11 mouse cellular contexts compared by ENCODE assay signal in the genomic region with DNA sequence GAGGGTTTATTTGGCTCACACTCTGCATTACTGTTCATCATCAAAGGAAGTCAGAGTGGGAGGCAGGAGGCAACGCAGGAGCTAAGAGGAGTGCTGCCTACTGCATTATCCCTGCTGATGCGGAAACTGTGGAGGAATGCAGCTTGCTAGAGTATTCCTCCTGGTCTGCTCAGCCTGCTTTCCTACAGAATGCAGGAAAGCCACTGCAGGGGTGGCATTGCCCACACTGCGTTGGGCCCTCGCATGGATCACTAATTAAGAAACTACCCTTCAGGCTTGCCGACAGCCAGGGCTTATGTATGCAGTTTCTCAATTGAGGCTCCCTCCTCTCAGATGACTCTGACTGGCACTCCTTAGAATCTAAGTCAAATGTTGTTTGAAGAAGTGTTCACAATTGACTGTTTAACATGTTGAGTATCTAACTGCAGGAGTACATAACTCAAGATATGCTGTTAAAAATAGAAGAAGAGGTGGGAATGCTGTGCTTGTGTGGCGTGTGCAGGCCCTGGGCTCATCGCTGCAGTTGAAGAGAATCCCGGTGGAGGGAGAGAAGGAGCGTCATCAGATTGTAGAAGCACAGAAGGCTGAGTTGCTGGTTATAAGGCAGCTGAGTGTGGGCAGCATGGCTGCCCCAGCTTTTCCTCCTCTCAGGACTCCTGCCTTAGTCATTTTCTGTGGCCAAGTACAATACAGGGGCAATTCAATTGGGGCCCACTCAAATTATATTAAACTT.
DNase-seq lines count a peak whose midpoint lies in the region; ATAC-seq and TF ChIP-seq lines count a peak whose summit lies in the region.
"Had no signal": no experiment of that assay in that cellular context is flagged by ENCODE, and none has a peak within 500 bp of the region (broad histone marks: within the 10 kb centered on the region; RNA-seq: fewer than 3 reads in every experiment).

No protein-coding gene starts in this region.

- TF ChIP-seq EP300 in heart, postnatal 0 days (IDR thresholded peaks at IDR 0.05; ENCODE audit: low read depth), result no peak

- peak; percentile 76; the same call in 1 of the 2 replicates for ATAC-seq in heart, postnatal 0 days (ENCODE audit: insufficient read depth, low read depth)
- ATAC-seq in liver, embryonic 12.5 days, result no peak
- no peak for ATAC-seq in activated CD4-positive, CD25-positive, alpha-beta regulatory T cell, adult 4 months

- no peak overlapping the region for H3K9ac ChIP-seq in heart, postnatal 0 days (replicated peaks; ENCODE audit: low read depth, low read length)
- H3K9ac ChIP-seq in liver, embryonic 12.5 days, result no peak overlapping the region

- no peak for TF ChIP-seq CTCF in heart, postnatal 0 days (IDR thresholded peaks at IDR 0.05; ENCODE audit: low read depth)

- peak overlapping the region; percentile 36; the same call in 1 of the 2 replicates for H3K27ac ChIP-seq in heart, postnatal 0 days (ENCODE audit: low read depth)
- H3K27ac ChIP-seq in embryonic facial prominence, embryonic 10.5 days (replicated peaks), result 0 out of 2 replicates have a peak overlapping the region, but pooled peaks have one; percentile 35
- H3K27ac ChIP-seq in liver, embryonic 12.5 days, result no peak overlapping the region

- DNase-seq in heart, postnatal 0 days (ENCODE audit: low spot score), result peak; percentile 58
- DNase-seq in heart, adult 8-10 months (ENCODE audit: low spot score), result no peak
- peak; percentile 22 for DNase-seq in Muller cell, postnatal 12 days (ENCODE audit: inconsistent ontology term)
- no peak for DNase-seq in embryonic facial prominence, embryonic 10.5 days (ENCODE audit: low spot score)
- peak; percentile 23 to 48 for DNase-seq in left cerebral cortex, adult 9 months (ENCODE audit: low spot score in 2 of 2)
- no peak for DNase-seq in lung, postnatal 4 days
- DNase-seq: kidney, postnatal 14 days; lung, postnatal 36 days had no signal

- no peak overlapping the region for H3K4me3 ChIP-seq in heart, postnatal 0 days (ENCODE audit: low read depth, low read length)
- no peak overlapping the region for H3K4me3 ChIP-seq in embryonic facial prominence, embryonic 10.5 days
- no peak overlapping the region for H3K4me3 ChIP-seq in liver, embryonic 12.5 days

- no peaks in the 10 kb centered on the region for H3K9me3 ChIP-seq in heart, postnatal 0 days (replicated peaks; ENCODE audit: control insufficient read depth, low read length)
- no peaks in the 10 kb centered on the region for H3K9me3 ChIP-seq in embryonic facial prominence, embryonic 10.5 days
- H3K9me3 ChIP-seq in liver, embryonic 12.5 days (replicated peaks), result no peaks in the 10 kb centered on the region

- no peaks in the 10 kb centered on the region for H3K27me3 ChIP-seq in heart, postnatal 0 days (ENCODE audit: control insufficient read depth, insufficient read depth, low read length)
- no peaks in the 10 kb centered on the region for H3K27me3 ChIP-seq in embryonic facial prominence, embryonic 10.5 days (replicated peaks; ENCODE audit: low read depth, poor library complexity, severe bottlenecking)
- no peaks in the 10 kb centered on the region for H3K27me3 ChIP-seq in liver, embryonic 12.5 days (replicated peaks)

- no peaks in the 10 kb centered on the region for H3K36me3 ChIP-seq in heart, postnatal 0 days (replicated peaks; ENCODE audit: control insufficient read depth, insufficient read depth, low read length)
- no peaks in the 10 kb centered on the region for H3K36me3 ChIP-seq in embryonic facial prominence, embryonic 10.5 days (replicated peaks)
- no peaks in the 10 kb centered on the region; the same call in 1 of the 2 replicates for H3K36me3 ChIP-seq in liver, embryonic 12.5 days

- WGBS in heart, postnatal 0 days, result 41% methylated on average over 9 of the region's 9 CpGs
- WGBS in embryonic facial prominence, embryonic 10.5 days, result 61% methylated on average over 9 of the region's 9 CpGs
- 81% methylated on average over 9 of the region's 9 CpGs for WGBS in liver, embryonic 12.5 days (ENCODE audit: insufficient replicate concordance)

- no peak overlapping the region for H3K4me2 ChIP-seq in heart, postnatal 0 days (ENCODE audit: low read depth, low read length)
- no peak overlapping the region for H3K4me2 ChIP-seq in liver, embryonic 12.5 days
- H3K4me2 ChIP-seq: liver, embryonic 11.5 days had no signal

- H3K4me1 ChIP-seq in heart, postnatal 0 days (ENCODE audit: control insufficient read depth, insufficient read depth), result peaks cover 21% of the 10 kb centered on the region
- H3K4me1 ChIP-seq in embryonic facial prominence, embryonic 10.5 days, result peaks cover 23% of the 10 kb centered on the region
- peaks cover 21% of the 10 kb centered on the region for H3K4me1 ChIP-seq in liver, embryonic 12.5 days

Comparison
In these comparisons a context has a peak if more than half of its experiments do, and no peak if none do; other contexts are left out.
1. DNase-seq: peak in heart, postnatal 0 days (single experiment), Muller cell, postnatal 12 days (single experiment) and left cerebral cortex, adult 9 months (2 of 2); none in heart, adult 8-10 months (single experiment), embryonic facial prominence, embryonic 10.5 days (single experiment) and lung, postnatal 4 days (0 of 2).